Mouse (Mus musculus): ENCODE results near the gene Rpl36a.

The Rpl36a gene

DNA sequence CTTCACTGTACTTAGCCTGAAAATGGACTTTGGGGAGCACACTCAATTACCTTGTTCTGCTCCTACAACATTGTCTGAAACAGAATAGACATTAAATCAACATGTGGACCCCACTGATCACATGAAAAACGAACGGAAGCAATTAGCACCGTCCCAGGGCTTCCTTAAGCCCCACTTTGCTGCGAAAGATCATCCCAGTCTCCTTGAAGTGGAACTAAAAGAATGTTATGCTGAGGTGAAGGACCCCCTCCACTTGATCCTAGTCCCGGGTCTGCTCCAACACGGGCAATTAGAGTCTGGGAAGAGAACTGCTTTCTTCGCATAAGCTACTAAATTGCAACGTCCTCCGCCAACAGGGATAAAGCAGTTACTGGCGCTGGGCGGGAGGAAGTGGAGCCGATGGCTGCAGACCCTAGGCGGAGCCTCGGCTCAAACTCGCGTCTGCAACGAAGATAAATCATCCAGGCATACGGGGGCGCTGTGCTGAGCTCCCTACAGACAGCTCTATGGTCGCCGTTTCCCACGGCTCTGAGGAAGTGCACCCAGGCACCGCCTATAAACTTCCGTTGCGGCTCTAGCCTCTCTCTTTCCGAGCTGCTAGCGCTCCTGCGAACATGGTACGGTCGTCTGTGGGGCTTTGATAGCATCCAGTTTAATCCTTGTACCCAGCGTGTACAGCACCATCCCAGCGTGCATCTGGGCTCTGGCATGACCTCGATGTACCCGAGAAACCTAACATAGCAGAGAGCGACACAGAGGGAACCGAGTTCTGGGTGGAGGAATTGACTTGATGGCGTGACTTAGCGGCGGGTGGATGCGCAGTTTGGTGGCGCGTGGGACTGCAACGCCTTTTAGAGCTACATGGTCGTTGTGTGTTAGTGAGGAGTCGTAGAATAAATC is at the start of gene Rpl36a:
Rpl36a (plus strand) TSS at position 552 of the 900 bp plus-strand sequence.
- DNase-seq (ENCODE audit: low spot score in 2 of 2): peak; percentile 85 to 92

DNA sequence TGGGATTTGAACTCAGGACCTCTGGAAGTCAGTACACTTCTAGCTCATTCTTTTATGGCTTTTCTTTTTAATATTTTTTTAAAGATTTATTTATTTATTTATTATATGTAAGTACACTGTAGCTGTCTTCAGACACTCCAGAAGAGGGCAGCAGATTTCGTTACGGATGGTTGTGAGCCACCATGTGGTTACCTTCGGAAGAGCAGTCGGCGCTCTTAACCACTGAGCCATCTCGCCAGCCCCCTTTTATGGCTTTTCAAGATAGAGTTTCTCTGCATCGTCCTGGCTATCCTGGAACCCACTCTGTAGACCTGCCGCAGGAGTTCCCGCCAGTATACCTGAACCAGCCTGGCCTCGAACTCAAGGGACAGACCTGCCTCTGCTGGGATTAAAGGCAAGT is 45.7 kb upstream of the Rpl36a start:
- peak; percentile 14 to 47 for DNase-seq (ENCODE audit: low spot score in 2 of 2)

DNA sequence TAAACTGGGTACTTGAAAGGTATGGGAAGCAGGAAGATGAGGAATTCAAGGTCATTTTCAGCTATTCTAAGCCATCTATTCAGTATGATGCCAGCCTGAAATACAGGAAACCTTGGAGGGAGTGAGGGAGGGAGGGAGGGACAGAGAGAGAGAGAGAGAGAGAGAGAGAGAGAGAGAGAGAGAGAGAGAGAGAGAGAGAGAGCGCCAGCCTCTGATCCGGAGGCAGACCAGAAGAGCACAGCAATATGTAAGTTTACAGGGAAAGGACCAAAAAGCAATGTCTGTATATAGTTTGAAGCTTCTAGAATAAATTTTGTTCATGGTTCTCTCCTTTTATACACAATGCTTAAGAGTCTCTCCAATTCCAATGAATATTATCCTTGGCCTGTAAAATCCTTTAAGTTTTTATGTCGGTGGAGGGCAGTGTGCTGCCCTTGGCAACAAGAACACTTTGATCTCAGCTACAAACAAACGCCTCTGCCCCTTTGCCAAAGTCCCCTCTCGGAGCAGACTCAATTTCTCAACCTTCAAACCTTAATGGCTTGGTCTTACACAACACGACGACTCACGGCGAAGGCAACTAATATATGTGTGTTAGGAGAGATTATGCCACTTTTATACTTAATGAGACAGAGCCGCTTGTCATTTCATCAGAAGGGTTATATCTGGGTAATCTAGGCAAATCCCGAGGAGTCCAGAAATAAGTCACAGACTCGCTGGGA is 44.9 kb upstream of the Rpl36a start:
- DNase-seq (ENCODE audit: low spot score in 2 of 2): peak in 1 of 2 experiments; percentile 6

- DNase-seq (ENCODE audit: low spot score in 2 of 2): peak; percentile 63 to 69
Observed at GRCm38 (mm10) chrX:134541145-134541954, 44.1 kb upstream of the Rpl36a start, which contains the start of gene Timm8a1. Timm8a1 (minus strand) TSS chrX:134541865.

- no peak for DNase-seq (ENCODE audit: low spot score in 2 of 2)
Observed at GRCm38 (mm10) chrX:134541955-134542308, 43.5 kb upstream of the Rpl36a start.

DNA sequence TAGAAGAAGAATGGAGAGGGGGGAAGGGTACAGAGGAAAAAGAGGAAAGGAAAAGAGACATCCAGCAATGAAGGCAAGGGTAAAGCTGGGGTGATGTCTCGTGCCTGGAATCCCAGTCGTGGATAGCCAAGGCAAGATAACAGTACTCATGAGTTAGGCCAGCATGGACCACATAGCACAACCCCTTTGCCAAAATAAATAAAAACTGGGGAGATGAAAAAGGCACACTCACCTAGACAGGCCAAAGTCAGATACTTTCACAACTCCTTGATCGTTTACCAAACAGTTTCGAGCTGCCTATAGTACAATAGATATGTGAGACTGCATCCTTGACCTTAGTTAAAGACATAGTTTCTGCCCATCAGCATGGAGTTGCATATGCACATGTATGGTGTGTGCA is 38.1 kb upstream of the Rpl36a start:
- DNase-seq (ENCODE audit: low spot score in 2 of 2): no peak

- DNase-seq (ENCODE audit: low spot score in 2 of 2): peak in 1 of 2 experiments; percentile 16
Observed at GRCm38 (mm10) chrX:134550903-134551302, 34.6 kb upstream of the Rpl36a start.

- no peak for DNase-seq (ENCODE audit: low spot score in 2 of 2)
Observed at GRCm38 (mm10) chrX:134553326-134553725, 32.1 kb upstream of the Rpl36a start.

DNA sequence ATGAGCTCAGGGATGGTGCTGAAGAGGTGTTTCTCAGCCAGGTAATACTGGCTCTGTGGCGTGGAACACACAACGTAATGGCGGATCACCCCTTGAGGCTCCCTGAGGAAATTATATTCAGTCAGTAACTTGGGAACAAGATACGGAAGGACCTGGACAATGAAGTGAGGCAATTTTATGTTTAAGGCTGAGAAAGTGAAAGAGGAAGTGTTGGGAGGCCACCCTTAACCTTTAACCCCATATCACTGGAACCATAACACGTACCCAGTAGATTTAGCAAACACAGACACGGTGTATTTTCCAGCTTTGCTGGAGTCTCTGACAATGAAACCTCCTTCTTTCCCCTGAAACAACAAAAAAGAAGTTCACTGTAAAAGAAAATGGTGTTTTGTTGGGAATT is 31.0 kb upstream of the Rpl36a start:
- no peak for DNase-seq (ENCODE audit: low spot score in 2 of 2)

DNA sequence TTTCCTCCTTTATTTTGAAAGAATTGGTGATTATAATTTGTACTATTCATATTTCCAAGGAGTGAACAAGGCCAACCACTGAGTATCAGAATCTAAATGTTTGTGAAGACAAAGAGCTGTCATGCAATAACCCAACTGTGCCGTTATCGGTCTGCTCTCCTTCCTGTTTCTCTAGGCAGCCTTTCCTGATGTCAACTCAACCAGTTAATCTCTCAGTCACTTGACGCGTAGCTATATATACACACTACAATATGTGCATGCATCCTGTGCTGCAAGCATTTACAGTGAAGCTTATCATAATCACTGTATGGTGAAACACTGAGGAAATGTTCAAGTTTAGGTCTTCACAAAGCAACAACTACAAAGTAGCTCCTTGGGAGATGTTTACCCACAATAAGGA is 21.1 kb upstream of the Rpl36a start:
- DNase-seq (ENCODE audit: low spot score in 2 of 2): no peak

- peak in 1 of 2 experiments; percentile 48 for DNase-seq (ENCODE audit: low spot score in 2 of 2)
Observed at GRCm38 (mm10) chrX:134566536-134567222, 18.8 kb upstream of the Rpl36a start.

DNA sequence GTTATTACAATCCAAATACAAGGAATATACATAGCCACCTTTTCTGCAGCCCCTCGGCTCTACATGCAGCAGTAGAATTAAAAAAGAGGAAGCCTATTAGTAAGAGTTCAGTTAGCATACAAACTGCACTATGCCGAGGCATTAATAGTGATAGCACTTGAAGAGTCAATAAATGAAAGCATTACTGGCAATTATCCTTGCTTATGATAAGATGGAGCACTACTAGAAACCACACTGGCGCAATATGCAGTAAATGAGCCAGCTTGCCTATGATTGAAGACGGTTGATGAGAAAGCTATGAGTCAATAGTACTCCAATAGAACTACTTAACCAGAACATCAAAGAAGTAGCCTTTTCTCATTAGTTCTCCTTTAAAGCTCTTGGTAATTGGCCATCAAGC is 7.6 kb upstream of the Rpl36a start:
- DNase-seq (ENCODE audit: low spot score in 2 of 2): no peak

DNA sequence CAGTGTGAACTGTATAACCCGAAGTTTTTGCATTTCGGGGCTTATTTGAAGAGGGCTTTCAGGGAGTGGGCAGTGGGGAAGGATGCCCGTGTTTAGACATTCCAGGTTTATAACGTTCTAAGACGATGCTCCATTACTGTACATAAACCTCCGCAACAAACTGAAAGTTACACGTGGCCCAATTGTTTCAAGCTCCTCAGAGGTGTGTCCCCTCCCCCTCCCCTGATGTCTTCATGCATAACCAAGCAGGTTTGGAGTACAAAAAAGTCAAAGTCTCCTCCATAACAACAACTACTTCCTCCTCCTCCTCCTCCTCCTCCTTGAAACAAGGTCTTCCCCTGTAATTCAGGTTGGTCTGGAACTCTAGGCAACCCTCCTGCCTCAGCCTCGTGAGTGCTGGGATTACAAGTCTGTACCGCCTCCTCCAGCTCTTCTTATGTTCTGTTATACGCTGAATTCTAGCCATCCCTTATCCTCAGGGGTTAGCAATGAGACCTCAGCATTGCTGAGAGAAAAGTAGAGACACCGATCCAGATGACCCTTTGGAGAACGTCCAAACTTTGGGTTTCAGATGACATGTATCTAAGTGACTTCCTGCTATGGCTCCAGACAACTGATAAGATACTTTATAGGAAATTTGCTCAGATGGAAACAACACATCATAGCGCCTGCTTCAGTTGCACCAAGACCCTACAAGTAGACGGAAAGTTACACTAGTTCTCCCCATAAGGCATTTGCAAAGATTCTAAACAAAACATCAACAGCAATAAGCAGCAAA is 4.7 kb upstream of the Rpl36a start:
- DNase-seq (ENCODE audit: low spot score in 2 of 2): no peak

- peak in 1 of 2 experiments; percentile 32 for DNase-seq (ENCODE audit: low spot score in 2 of 2)
Observed at GRCm38 (mm10) chrX:134582270-134582669, 3.2 kb upstream of the Rpl36a start.

GRCm38 (mm10) chrX:134582888-134583669 is 2.4 kb upstream of the Rpl36a start, which contains the start of gene Btk:
Btk (minus strand) TSS chrX:134583570.
- peak; percentile 25 to 27 for DNase-seq (ENCODE audit: low spot score in 2 of 2)

DNA sequence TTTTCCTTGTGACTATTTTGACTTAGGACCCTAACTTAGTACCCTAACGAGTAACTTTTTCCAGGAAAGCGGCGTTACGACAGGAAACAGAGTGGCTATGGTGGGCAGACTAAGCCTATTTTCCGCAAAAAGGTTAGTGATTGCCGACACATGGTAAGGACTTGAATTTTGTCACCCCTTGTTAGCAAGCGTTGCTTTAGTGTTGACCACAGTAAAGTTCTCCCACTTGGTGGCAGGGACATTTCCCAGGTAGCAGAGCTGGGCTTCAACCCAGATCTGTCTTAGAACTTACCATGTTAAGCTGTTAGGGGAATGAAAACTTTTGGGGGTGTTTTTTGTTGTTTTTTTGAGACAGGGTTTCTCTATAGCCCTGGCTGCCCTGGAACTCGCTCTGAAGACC is 993 bp downstream of the Rpl36a start:
- DNase-seq (ENCODE audit: low spot score in 2 of 2): no peak

DNA sequence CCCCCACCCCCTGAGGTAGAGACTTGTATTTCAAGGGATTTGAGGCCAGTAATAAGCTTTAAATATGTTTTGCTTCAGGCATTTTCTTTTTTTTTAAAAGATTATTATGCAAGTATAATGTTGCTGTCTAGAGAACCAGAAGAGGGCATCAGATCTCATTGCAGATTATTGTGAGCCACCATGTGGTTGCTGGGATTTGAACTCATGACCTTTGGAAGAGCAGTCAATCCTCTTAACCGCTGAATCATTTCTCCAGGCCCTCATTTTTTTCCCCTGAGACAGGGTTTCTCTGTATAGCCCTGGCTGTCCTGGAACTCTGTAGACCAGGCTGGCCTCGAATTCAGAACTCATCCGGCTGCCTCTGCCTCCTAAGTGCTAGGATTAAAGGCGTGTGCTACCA is 2.8 kb downstream of the Rpl36a start:
- DNase-seq (ENCODE audit: low spot score in 2 of 2): no peak

GRCm38 (mm10) chrX:134588997-134589396 is 3.5 kb downstream of the Rpl36a start:
- no peak for DNase-seq (ENCODE audit: low spot score in 2 of 2)

GRCm38 (mm10) chrX:134589836-134590235 is 4.4 kb downstream of the Rpl36a start:
- no peak for DNase-seq (ENCODE audit: low spot score in 2 of 2)

Measured in spleen, postnatal 10 days (tissue).